Mouse (Mus musculus) adrenal gland, adult 18-20 months (tissue): ENCODE measurements around the gene Gatc. TPM values are rescaled to one million over a fixed set of nuclear protein-coding genes. Genes with fewer than 3 reads are reported as not detected.
"Not testable (repeated sequence)": the region's sequence is repeated elsewhere in the genome, so short reads cannot be mapped to it uniquely, and the experiment has no call there.

Experiments used
- DNase-seq, 2 experiments: peaks; one replicate each; pipeline ENCODE4 v3.0.0; 2021 to 2022; ENCODE audit warnings: low spot score in 2 of 2
- total RNA-seq, 2 experiments: library from RNA; stranded (reverse); gene quantifications; 1 replicate in 1 of 2; 2 replicates in 1 of 2; pipeline ENCODE4 v1.2.3; 2021

The Gatc gene
- total RNA-seq, 2 experiments from 2014 or later: 18.3 to 22.5 TPM

DNA sequence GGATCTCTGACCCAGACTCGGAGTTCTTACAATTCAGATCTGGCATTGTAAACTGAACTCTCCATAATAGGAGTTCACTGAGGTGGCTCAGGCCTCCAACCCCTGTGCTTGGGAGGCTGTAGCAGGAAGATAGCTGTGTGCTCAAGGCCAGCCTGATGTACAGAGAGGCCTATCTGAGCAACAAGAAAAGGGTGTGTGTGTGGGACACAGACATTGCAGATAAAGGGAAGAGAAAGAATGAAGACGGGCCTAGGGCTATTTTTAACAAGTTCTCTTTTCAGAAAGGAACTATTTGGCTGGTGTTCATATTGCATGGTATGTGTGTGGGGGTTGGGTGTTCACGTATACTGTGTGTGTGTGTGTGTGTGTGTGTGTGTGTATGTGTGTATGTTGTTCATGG, 7.4 kb downstream of the Gatc start:
- no peak for DNase-seq

DNA sequence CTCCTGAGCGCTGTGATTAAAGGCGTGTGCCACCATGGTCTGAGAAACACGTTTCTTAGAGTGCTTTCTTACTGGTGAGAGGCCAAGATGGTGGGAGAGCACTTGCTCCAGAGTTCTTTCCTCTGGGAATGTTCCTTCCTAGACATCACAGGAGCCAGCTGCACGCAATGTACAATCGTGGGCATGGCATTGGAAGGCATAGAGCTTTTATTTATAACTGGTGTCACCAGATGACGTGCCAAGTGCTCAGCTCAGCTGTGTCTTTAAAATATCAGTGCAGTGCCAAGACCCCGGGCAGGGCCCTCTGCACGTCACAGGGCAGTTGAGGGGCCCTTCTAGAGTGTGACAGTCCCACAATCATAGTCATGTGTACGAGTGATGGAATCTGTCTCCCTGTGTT, 10.0 kb downstream of the Gatc start:
- no peak for DNase-seq

DNA sequence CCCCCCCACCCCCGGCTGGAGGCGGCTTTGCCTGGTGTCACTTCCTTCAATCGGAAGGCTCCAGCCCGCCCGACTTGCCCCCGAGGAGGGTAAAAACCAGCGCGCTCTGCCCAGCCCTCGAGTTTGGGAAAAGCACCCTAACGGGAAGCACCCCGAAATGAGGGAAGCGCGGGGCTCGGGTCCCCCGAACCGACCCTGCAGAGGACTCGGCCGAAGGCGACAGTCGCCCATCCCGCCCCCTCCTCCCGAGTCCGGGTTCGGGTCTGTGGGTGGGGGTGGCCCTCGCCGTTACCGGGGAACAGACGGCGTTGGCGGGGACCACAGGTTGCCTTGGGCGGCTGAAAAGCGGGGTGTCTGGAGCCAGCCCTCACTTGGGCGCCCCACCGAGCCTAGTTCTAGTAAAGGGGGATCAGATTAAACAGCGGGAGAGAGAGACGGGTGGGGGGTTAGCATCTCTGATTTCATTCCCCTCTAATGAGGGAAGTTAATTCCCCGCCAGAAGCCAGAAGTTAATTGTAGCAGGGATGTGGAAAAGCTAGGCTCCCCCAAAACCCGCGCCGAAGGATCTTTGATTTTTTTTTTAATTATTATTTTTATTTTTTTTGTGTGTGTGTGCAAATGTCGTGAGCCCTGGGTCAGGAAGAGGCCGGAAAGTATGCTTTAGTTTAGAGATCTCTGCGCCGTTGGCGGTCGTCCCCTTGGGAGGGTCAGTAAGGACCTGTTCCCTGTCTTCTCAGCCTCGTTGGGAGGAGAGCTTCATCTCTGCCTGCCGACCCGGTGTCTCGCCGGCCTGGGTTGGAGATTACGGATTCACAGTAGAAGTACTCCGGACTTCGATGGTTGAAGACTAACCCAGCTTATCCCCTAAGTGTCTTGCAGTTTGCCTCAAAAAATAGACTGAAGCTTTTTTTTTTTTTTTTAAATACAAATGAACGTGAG, 13.1 kb downstream of the Gatc start:
- DNase-seq: peak; percentile 38 to 48

DNA sequence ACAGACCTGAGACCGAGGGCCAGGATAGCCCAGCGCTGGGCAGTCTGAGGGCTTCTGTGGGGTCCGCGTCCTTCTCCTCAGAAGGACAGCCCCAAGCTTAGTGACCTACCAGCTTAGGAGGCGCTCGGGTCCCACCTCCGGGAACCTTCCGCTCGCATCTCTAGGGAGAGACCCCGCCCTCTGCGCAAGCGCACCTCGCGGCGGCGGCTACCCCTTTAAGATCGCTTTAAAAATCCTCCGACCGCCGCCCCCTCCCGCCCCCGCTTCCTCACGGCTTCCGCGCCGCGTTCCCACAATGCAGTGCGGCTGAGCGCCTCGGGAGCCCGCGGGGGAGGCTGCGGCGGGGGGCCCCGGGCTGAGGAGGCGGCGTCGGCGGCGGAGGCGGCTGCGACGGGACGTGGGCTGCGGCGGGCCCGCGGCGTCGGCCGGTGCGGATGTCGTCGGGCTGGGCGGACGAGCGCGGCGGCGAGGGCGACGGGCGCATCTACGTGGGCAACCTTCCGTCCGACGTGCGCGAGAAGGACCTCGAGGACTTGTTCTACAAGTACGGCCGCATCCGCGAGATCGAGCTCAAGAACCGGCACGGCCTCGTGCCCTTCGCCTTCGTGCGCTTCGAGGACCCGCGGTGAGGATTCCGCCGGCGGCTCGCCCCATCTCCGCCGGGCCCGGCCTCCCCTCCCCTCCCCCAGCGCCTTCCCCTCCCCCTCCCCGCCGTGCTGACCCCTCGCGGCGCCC, 13.9 kb downstream of the Gatc start, which contains the start of gene Srsf9:
Srsf9 (plus strand) TSS at position 303 of the 735 bp plus-strand sequence.
- peak; percentile 96 to 98 for DNase-seq

DNA sequence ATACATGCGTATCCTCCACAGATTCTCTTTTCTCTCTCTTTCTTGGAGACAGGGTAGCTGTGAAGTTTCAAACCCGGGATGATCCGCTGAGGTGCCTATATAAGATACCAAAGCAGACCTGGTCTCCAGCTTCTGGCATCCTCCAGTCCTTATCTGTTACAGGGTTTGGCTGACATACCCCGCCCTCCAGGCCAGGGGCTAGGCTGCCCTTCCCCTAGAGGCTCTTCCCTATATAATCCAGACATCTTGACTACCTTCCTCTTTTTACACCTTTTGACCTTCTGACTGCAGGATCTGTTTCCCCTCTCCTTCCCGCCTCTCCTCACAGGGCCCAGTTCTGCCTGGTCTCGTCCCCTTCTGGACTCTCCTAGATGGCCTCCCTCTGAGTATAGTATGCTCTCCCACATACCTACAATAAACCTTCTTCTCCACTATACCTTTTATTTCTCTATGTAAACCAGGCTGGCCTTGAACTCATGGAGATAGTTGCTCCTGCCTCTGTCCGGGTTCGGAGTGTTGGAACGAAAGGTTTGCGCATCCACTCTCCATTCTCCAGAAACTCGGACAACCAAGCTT, 14.6 kb downstream of the Gatc start:
- DNase-seq: no peak

DNA sequence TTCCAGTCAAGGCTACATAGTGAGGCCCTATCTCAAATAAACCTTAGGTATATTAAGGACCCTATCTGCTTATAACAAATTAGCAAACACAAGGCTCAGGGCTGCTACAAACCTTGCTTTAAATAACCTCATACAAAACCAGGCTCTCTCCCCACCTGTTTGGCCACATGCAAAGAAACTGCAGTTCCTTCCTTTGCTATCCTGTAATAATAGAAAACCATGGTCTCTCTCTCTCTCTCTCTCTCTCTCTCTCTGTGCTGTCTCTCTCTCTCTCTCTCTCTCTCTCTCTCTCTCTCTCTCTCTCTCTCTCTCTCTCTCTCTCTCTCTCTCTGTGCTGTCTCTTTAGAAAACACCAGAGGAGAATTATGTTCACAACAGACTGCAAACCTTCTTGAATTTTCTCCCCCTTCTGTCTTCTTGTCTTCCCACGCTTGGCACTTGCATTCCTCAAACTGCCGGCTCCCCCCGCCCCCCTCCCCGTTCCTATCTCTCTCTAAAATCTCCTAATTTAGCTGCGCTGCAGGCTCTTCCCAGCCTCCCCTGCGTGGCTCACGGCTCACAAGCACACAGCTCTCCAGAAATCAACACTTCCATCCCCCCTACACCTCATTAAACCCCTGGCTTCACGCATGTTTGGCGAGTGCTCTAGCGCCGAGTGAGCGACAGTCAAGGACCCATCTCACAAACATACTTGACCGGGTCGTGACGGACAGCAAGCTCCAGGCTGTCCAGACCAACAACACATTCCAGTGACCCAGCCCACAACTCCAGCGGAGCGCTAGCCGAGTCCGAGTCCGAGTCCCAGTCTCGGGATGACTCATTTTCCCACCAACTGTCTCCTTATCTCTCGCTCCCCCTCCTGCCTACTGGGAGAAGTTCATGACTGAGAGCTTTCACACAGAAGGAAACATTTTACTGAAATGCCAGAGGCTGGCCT, 21.7 kb downstream of the Gatc start:
- DNase-seq: peak; percentile 56 to 69

DNA sequence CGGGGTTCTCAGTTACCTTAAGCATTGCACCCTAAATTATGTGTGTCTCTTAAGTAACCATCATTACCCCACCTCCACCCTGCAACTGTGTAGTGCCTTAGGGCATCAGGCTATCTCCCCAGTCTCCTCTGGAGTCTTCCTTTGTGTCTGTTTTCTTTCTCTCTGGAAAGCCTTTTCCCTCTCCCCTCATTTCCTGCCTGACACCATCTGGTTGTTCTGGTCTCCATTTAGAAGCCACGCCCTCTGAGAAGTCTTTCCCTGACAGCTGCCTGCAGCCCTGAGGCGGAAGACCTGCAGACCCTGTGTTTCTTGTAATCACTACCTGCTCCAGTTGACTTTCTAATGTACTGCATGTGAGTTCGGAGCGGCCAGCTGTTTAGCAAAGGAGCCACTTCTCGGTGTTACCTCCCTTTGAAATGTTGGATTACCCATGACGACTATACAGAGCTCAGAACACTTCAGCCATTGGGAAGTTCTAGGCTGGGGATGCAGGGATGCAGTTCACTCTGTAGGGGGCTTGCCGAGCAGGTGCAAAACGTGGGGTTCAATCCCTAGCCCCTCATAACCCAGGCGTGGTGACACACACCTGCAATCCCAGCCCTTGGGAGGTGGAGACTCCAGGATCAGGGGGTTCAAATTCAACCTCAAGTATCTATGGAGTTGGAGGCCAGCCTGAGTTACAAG, 23.2 kb downstream of the Gatc start:
- DNase-seq: no peak

DNA sequence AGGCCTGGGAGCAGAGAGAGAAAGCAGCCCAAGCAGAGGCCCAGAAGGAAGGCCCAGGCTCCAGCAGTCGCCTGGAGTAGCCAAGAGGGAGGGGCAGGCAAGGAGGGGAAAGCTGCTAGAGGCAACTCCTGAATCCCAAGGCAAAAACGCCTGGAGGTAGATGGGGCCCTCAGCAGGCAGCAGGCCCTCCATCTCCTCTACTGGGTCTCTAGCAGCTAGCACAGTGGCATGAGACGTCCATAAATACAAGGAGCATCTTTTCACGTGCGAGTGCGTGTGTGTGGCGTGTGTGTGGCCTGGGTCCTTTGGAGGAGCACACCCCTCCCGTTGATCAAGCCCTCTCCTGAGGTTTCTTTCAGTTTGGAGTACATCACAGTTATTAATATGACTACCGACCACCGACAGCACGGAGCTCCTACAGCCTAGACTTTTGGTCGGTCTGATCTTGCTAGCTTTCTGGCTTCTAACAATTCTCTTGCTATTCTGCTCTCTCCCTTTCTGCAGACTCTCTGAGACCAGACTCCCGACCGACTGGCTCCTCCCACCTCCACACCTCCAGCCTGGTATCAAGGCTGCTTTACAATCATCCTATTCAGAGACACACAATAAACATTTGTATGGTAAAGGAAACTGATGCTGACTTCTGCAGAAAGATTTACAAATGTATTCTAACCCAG, 23.9 kb downstream of the Gatc start:
- DNase-seq: no peak

DNA sequence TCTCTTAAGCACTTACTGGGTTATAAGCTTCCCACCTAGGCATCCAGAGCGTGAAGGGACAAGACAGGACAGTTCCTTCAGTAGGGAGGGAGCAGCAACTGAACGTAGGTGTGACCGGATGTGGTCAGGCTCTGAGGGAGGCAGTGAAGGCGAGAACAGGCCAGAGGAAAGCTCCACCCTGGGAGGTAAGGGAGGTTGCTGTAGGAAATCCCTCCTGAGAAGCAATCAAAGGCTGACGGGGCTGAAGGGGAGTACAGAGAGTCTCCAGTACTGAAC, 27.4 kb downstream of the Gatc start:
- DNase-seq: no peak

DNA sequence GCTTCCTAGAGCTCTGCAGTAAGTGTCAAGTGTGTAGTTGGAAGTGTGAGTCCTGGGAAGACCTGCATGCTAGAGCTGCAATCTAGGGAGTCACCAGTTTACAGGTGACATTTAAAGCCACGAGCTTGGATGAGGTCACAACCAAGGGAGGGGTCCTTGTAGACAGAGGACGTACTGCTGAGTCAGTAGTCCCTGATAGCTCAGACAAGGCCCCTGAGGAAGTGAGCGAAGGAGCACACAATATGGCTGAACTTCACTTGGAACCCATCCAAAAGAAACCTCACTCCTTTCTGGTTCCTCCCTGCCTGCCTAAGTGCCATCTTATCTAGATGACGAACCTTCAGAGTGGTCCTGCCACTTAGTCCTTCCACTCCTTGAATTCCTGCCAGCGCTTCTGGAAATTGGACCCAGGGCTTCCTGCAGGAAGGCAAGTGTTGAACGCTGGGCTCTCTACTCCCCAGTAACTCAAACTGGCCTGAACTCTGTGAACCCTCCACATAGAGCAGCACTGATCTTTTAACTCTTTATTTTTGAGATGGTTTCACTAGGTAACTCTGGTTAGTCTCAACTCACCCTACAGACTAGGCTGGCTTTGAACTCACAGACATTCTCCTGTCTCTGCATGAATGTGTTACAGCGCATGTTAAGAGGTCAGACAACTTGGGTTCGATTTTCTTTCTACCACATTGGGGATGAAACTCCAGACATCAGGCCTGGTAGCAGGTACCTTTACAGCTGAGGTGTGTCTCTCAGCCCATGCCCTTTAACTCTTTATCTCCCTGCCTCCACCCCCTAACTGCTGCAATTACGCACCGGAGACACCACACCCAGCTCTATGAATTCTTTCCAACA, 27.9 kb downstream of the Gatc start:
- DNase-seq: no peak

DNA sequence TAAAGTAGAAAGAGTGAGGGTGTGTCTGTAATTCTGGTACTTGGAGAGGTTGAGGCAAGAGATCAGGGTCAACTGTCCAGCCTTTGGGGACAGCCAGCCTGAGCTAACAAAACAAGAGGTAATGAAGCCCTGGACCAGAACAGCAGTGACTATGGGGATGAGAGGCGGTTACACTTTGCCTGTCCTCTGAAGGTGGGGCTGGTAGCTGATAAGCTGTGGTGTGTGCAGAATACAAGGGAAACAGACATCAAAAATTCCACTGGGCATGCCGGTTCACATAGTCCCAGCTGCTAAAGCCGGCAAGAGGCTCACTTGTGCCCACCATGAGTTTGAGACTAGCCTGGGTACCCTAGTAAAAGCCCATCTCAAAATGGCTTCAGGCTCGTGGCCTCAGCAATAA, 28.6 kb downstream of the Gatc start:
- DNase-seq: no peak

DNA sequence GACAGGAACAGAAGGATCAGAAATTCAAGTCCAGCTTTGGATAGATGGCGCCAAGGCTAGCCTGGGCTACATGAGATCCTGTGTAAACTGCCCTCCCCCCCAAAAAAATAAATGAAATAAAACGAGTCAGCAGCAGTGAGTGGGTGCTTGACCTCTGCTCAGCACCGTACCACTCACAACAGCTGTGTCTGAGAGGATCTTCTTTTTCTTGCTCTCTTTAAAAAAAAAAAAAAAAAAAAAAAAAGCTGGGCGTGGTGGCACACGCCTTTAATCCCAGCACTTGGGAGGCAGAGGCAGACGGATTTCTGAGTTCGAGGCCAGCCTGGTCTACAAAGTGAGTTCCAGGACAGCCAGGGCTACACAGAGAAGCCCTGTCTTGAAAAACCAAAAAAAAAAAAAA, 38.8 kb downstream of the Gatc start:
- DNase-seq: not testable (repeated sequence)

DNA sequence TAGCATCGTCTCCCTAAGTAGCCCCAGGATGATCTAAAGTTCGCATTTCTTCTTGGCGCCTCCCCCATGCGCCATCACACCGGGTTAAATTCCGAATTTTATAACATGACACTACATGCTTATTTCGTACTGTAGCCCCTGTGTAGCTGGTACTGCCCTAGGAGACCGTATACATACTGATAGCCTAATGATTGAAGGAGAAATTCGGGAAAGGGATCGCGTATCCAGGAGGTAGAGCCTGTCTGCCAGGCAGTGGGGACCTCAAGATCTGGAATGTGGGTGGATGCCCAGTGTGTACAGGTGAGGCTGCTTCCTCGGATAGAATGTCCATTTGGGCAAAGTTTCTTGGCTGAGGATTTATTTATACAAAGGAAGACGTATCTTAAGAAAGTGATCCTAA, 39.4 kb downstream of the Gatc start:
- DNase-seq: peak in 1 of 2 experiments; percentile 11

DNA sequence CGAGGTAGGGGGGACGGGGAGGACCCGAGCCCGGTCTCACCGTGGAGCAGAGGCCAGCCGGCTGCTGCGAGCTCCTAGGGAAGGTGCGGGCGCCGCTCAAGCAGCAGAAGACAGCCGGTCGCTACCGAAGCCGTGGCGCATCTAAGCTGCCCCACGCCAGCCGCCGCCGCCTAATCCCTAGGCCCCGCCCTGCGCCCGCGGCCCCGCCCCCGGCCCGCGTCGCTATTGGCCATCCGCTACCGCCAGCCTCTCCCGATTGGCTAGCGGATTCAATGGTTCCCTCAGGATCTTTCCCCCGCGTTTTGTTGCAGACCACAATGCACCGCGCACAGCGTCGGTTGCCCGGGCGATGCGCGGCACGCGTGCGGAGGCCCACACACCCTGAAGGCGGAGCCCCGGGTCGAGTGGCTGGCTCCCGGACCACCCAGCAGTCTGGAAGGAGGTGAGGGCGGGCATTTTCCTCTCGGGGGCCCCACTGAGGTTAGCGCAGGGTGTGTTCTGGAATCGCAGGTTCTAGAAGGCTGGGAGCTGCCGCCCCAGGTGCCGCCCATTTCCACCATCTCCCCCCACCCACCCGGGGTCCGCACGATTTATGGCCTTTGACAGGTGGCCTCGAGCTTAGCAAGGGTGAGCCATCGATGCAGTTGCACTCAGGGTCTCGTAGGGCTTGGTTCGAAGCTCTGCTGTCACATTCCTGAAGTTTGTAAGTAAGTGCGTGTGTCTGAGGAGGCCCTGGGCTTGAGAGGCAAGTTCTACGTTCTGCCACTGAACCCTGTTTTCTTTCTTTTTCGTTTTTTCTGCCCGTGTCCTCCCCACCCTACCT, 40.0 kb downstream of the Gatc start, which contains the start of gene Dynll1:
Dynll1 (minus strand) TSS at position 208 of the 823 bp plus-strand sequence.
- peak; percentile 100 for DNase-seq

DNA sequence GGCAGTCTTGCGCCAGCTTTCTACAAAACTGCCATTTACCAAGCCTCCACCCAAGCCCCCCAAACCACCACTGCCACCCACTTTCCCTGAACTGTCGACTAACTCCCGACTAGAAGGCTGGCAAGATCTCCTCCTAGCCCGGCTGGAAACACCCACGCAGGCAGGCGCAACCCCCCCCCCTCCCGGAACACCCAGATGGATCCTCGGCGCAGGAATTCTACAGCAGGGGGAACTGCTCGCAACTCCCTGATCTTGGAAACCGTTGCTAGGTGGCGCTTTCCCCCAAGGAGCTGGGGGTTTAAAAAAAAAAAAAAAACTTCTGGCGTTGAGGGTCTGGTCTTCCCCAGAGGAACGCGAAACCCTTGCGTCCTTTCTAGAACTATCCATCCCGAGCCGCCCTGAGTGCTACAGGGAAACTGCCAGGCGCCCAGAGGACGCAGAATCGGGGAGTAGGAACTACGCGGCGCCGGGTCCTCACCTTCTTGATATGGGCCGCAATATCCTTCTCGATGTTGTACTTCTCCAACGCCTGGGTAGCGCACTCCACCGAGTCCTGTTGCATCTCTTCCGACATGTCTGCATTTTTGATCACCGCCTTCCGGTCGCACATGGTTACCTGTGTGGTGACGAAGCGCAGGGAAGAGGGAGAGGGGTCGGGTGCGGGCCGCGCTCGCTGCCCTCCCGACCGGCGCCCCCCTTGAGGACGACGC, 40.8 kb downstream of the Gatc start:
- DNase-seq: peak in 1 of 2 experiments; percentile 50

DNA sequence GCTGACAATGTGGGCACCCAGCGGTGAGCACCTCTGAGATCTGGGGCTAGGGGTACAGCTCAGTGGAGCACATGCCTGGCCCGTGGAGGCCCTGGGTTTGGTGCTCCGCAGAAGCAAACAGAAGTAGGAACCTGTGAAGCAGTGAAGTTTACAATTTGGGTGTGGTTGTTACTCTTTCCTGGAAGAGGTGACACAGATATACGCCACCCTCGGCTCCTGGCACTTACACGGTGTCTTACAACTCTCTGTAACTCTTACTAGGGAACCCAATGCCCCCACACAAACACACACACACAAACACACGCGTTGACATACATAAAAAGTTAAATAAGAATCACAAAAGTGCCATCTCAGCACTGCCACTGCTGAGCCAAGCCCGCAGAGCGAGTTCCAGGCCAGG, 44.6 kb downstream of the Gatc start:
- DNase-seq: no peak

DNA sequence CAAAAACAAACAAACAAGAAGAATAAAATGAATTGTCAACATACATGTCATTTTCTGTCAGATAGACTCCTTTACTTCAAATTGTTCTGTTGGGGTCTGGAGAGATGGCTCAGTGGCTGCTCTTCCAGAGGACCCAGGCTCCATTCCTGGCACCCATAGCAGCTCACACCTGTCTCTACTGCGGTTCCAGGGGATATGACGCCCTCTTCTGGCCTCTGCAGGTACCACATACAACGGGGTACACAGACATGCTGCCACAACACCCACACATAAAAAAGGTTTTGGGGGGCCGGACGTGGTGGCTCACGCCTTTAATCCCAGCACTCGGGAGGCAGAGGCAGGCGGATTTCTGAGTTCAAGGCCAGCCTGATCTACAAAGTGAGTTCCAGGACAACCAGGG, 46.8 kb downstream of the Gatc start:
- DNase-seq: no peak
